Comparison of ENCODE assay signal across 8 mouse cellular contexts in the genomic region with DNA sequence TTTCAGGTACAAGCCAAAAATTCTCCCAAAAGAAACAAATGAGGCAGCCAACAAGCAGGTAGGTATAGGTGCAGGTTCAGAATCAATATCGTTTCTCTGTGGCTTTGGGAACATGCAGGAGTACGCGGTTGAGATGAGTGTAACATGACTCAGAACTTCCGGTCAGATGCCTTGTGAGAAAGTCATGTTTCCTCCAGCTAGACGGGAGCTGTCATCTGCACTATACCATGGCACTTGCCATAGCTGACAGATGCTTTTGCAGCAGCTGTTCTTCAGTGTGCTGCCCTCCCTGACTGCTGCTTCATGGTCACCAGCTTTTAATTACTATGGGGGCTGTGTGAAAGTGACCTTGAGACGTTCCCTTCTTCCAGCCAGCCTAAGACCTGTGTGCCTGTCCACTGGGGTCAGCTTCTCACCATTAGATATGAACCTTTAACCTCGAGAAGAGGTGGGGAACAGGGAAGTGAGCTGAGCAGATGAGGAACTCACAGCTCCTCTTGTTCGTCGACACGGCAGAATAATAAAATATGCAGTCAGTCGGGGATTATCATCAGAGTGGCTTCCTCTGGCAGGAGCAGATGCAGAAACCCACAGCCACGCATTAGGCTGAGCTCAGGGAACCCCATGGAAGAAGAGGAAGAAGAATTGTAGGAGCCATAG. TPM values are rescaled to one million over a fixed set of nuclear protein-coding genes. Genes with fewer than 3 reads are reported as not detected.
A peak's percentile ranks its signal among the peaks of the same experiment; 100 is the strongest.
DNase-seq lines count a peak whose midpoint lies in the region; ATAC-seq lines count a peak whose summit lies in the region.

No protein-coding gene starts in this region.

- H3K4me3 ChIP-seq in stomach, embryonic 16.5 days (replicated peaks; ENCODE audit: low read length), result no peak overlapping the region

- DNase-seq in adrenal gland, adult (ENCODE audit: inconsistent age in 2 of 2, low spot score in 1 of 2), result peak; percentile 36 to 60
- no peak for DNase-seq in adrenal gland, postnatal 14 days
- peak; percentile 23 to 43 for DNase-seq in spleen, postnatal 36 days (ENCODE audit: low spot score in 2 of 2)
- DNase-seq in spleen, postnatal 4 days (ENCODE audit: low spot score in 2 of 2), result no peak
- DNase-seq in large intestine, adult 2 months (ENCODE audit: low read depth, low spot score), result peak; percentile 7
- DNase-seq in cerebellum, postnatal 14 days, result no peak
- no peak for DNase-seq in layer of hippocampus, postnatal 14 days (ENCODE audit: low spot score in 2 of 2)

- no peak for ATAC-seq in stomach, embryonic 16.5 days (ENCODE audit: insufficient read depth, low FRiP score)

- no peaks in the 10 kb centered on the region for H3K4me1 ChIP-seq in stomach, embryonic 16.5 days (ENCODE audit: control insufficient read depth, insufficient read depth, low read length)

- 32% methylated on average over 12 of the region's 12 CpGs for WGBS in large intestine, adult 2 months
- WGBS in stomach, embryonic 16.5 days, result 49% methylated on average over 12 of the region's 12 CpGs

- H3K27ac ChIP-seq in stomach, embryonic 16.5 days (ENCODE audit: low read length), result peak overlapping the region; percentile 18; the same call in 1 of the 2 replicates

- H3K9ac ChIP-seq in stomach, embryonic 16.5 days (ENCODE audit: low read length), result no peak overlapping the region

- H3K4me2 ChIP-seq in stomach, embryonic 16.5 days (ENCODE audit: low read depth, low read length), result no peak overlapping the region

- H3K27me3 ChIP-seq in stomach, embryonic 16.5 days (ENCODE audit: control insufficient read depth, insufficient read depth, low read length), result no peaks in the 10 kb centered on the region; the same call in 1 of the 2 replicates

- no peaks in the 10 kb centered on the region for H3K9me3 ChIP-seq in stomach, embryonic 16.5 days (replicated peaks; ENCODE audit: control insufficient read depth, low read length)

- H3K36me3 ChIP-seq in stomach, embryonic 16.5 days (ENCODE audit: control insufficient read depth, insufficient read depth, low read length), result no peaks in the 10 kb centered on the region

RNA-seq across cellular contexts. Expression of gene Tlr13, which starts 7.0 kb away (rescaled TPM):
- 1.1 and 1.8 TPM in 2 replicates for total RNA-seq in adrenal gland, postnatal 14 days (2021)
- polyA plus RNA-seq in large intestine, adult 2 months (2012; rRNA removed), result 0.99 and 1.2 TPM in 2 replicates
- polyA plus RNA-seq in stomach, embryonic 16.5 days (2015; fragmentation: Nextera tagmentation; extraction: Ambion mirVana), result 1.4 TPM in 2 replicates
- total RNA-seq in layer of hippocampus, postnatal 14 days (2021), result 1 to 10 TPM; 1.2 to 2.0 TPM

RNA-seq across cellular contexts. Expression of gene Pgk1, which starts 50.9 kb away (rescaled TPM):
- total RNA-seq in adrenal gland, postnatal 14 days (2021), result 400 and 401 TPM in 2 replicates
- polyA plus RNA-seq in large intestine, adult 2 months (2012; rRNA removed), result 159 and 201 TPM in 2 replicates
- 302 and 332 TPM in 2 replicates for polyA plus RNA-seq in stomach, embryonic 16.5 days (2015; fragmentation: Nextera tagmentation; extraction: Ambion mirVana)
- total RNA-seq in layer of hippocampus, postnatal 14 days (2021), result 100 to 1,000 TPM; 416 to 450 TPM

Comparison
In these comparisons a context has a peak if more than half of its experiments do, and no peak if none do; other contexts are left out.
1. DNase-seq: peak in adrenal gland, adult (2 of 2), spleen, postnatal 36 days (2 of 2) and large intestine, adult 2 months (single experiment); none in adrenal gland, postnatal 14 days (single experiment), spleen, postnatal 4 days (0 of 2), cerebellum, postnatal 14 days (0 of 2) and layer of hippocampus, postnatal 14 days (0 of 2).